Mouse (Mus musculus) heart, embryonic 12.5 days (tissue): Measurements from ENCODE around the gene Fhl2. TPM values are rescaled to one million over a fixed set of nuclear protein-coding genes. Genes with fewer than 3 reads are reported as not detected.
"Not testable (repeated sequence)": the region's sequence is repeated elsewhere in the genome, so short reads cannot be mapped to it uniquely, and the experiment has no call there.

Experiments used
- ATAC-seq: fragments of 200-750 bp; cut with Nextera tagmentation; 2 replicates; pipeline ENCODE4 v1.8.0; 2017; ENCODE audit warnings: moderate TSS enrichment, moderate library complexity; ENCODE audit not compliant: insufficient number of reproducible peaks, low FRiP score
- H3K27ac ChIP-seq: fragments of 300-500 bp; sonication (generic); 2 replicates; pipeline ENCODE4 v1.5.1; 2016; ENCODE audit warnings: mild to moderate bottlenecking, moderate library complexity; ENCODE audit not compliant: poor library complexity, severe bottlenecking
- H3K27me3 ChIP-seq: fragments of 300-500 bp; sonication (generic); replicated peaks from 2 replicates; pipeline ENCODE4 v1.6.1; 2016; ENCODE audit warnings: mild to moderate bottlenecking, moderate library complexity
- H3K36me3 ChIP-seq: fragments of 300-500 bp; sonication (generic); 2 replicates; pipeline ENCODE4 v1.6.1; 2016; ENCODE audit warnings: mild to moderate bottlenecking, moderate library complexity
- H3K4me1 ChIP-seq: fragments of 300-500 bp; sonication (generic); replicated peaks from 2 replicates; pipeline ENCODE4 v1.6.1; 2016; ENCODE audit warnings: mild to moderate bottlenecking
- H3K4me2 ChIP-seq: fragments of 300-500 bp; sonication (generic); 2 replicates; pipeline ENCODE4 v1.6.1; 2016; ENCODE audit warnings: mild to moderate bottlenecking, moderate library complexity
- H3K4me3 ChIP-seq: fragments of 300-500 bp; sonication (generic); 2 replicates; pipeline ENCODE4 v1.5.1; 2016; ENCODE audit warnings: mild to moderate bottlenecking
- H3K9ac ChIP-seq: fragments of 300-500 bp; sonication (generic); 2 replicates; pipeline ENCODE4 v1.6.1; 2016; ENCODE audit warnings: mild to moderate bottlenecking, moderate library complexity
- H3K9me3 ChIP-seq: fragments of 300-500 bp; sonication (generic); replicated peaks from 2 replicates; pipeline ENCODE4 v1.6.1; 2016; ENCODE audit warnings: mild to moderate bottlenecking, moderate library complexity
- WGBS: fragments of 180-500 bp; shearing (Covaris S2); methylation state at CpG from one replicate; pipeline ENCODE4 v1.1.7; 2016; 5-methylcytosine and 5-hydroxymethylcytosine counted together
- polyA plus RNA-seq: library from polyadenylated mRNA; unstranded; fragments of >200 nt; fragmentation: Nextera tagmentation; extraction: Ambion mirVana; gene quantifications from 2 replicates; pipeline ENCODE4 v1.2.1, GENCODE M21; 2016

The Fhl2 gene
- polyA plus RNA-seq, 1 experiment from 2014 or later: 205 TPM

- Histone ChIP-seq H3K9ac (no peak overlapping the region), H3K27me3 (no peaks in the 10 kb centered on the region), H3K36me3 (no peaks in the 10 kb centered on the region), H3K9me3 (no peaks in the 10 kb centered on the region), H3K4me3 (no peak overlapping the region), H3K4me1 (peaks cover 25% of the 10 kb centered on the region), H3K4me2 (0 out of 2 replicates have a peak overlapping the region, but pooled peaks have one; percentile 0), H3K27ac (no peak overlapping the region)
- WGBS: 80% methylated on average over 10 of the region's 10 CpGs
- no peak for ATAC-seq
Observed at GRCm38 (mm10) chr1:43192471-43192870, 4.3 kb downstream of the Fhl2 start.

GRCm38 (mm10) chr1:43191078-43191477 is 5.7 kb downstream of the Fhl2 start:
- H3K27me3 ChIP-seq: no peaks in the 10 kb centered on the region
- 78% methylated on average over 8 of the region's 8 CpGs for WGBS
- H3K27ac ChIP-seq: peak overlapping the region; percentile 23; the same call in 1 of the 2 replicates
- H3K9me3 ChIP-seq: no peaks in the 10 kb centered on the region
- ATAC-seq: no peak
- no peak overlapping the region for H3K9ac ChIP-seq
- H3K36me3 ChIP-seq: no peaks in the 10 kb centered on the region
- H3K4me3 ChIP-seq: no peak overlapping the region
- H3K4me1 ChIP-seq: peaks cover 19% of the 10 kb centered on the region
- peak overlapping the region; percentile 4; the same call in 1 of the 2 replicates for H3K4me2 ChIP-seq

- H3K9me3 ChIP-seq, H3K4me3 ChIP-seq, H3K27ac ChIP-seq, H3K27me3 ChIP-seq, H3K9ac ChIP-seq, ATAC-seq, H3K4me2 ChIP-seq, H3K36me3 ChIP-seq: not testable (repeated sequence)
- WGBS: 92% methylated on average over 12 of the region's 16 CpGs
- peaks cover 26% of the 10 kb centered on the region for H3K4me1 ChIP-seq
Observed at GRCm38 (mm10) chr1:43188893-43189292, 7.9 kb downstream of the Fhl2 start.

- H3K9me3 ChIP-seq: no peaks in the 10 kb centered on the region
- no peak for ATAC-seq
- no peaks in the 10 kb centered on the region for H3K36me3 ChIP-seq
- no peak overlapping the region for H3K9ac ChIP-seq
- peaks cover 26% of the 10 kb centered on the region for H3K4me1 ChIP-seq
- 29% methylated on average over 7 of the region's 7 CpGs for WGBS
- no peak overlapping the region for H3K4me3 ChIP-seq
- H3K27ac ChIP-seq: no peak overlapping the region
- H3K4me2 ChIP-seq: no peak overlapping the region
- no peaks in the 10 kb centered on the region for H3K27me3 ChIP-seq
Observed at GRCm38 (mm10) chr1:43186334-43186733, 10.4 kb downstream of the Fhl2 start.

GRCm38 (mm10) chr1:43180912-43181311 is 15.9 kb downstream of the Fhl2 start:
- WGBS: 76% methylated on average over 6 of the region's 6 CpGs
- Histone ChIP-seq H3K27me3 (no peaks in the 10 kb centered on the region), H3K4me1 (0 out of 2 replicates have a peak, but pooled peaks cover 13% of the 10 kb centered on the region), H3K27ac (no peak overlapping the region), H3K4me3 (no peak overlapping the region), H3K9me3 (no peaks in the 10 kb centered on the region), H3K9ac (no peak overlapping the region), H3K36me3 (no peaks in the 10 kb centered on the region), H3K4me2 (no peak overlapping the region)
- ATAC-seq: no peak

- no peak overlapping the region for H3K9ac ChIP-seq
- H3K4me2 ChIP-seq: no peak overlapping the region
- no peak overlapping the region for H3K27ac ChIP-seq
- H3K4me1 ChIP-seq: peaks cover 13% of the 10 kb centered on the region
- no peaks in the 10 kb centered on the region for H3K27me3 ChIP-seq
- no peaks in the 10 kb centered on the region for H3K9me3 ChIP-seq
- ATAC-seq: no peak
- no peak overlapping the region for H3K4me3 ChIP-seq
- no peaks in the 10 kb centered on the region for H3K36me3 ChIP-seq
- WGBS: 90% methylated on average over 1 of the region's 1 CpGs
Observed at GRCm38 (mm10) chr1:43178780-43179179, 18.0 kb downstream of the Fhl2 start.

GRCm38 (mm10) chr1:43178378-43178777 is 18.4 kb downstream of the Fhl2 start:
- Histone ChIP-seq H3K27me3 (no peaks in the 10 kb centered on the region), H3K36me3 (no peaks in the 10 kb centered on the region), H3K27ac (no peak overlapping the region), H3K4me1 (peaks cover 17% of the 10 kb centered on the region), H3K9ac (no peak overlapping the region), H3K4me3 (no peak overlapping the region), H3K9me3 (no peaks in the 10 kb centered on the region), H3K4me2 (no peak overlapping the region)
- ATAC-seq: no peak
- WGBS: 68% methylated on average over 6 of the region's 6 CpGs

- Histone ChIP-seq H3K9ac (no peak overlapping the region), H3K4me3 (no peak overlapping the region), H3K4me2 (no peak overlapping the region), H3K36me3 (no peaks in the 10 kb centered on the region), H3K9me3 (no peaks in the 10 kb centered on the region), H3K27ac (peak overlapping the region; percentile 50), H3K27me3 (no peaks in the 10 kb centered on the region), H3K4me1 (peaks cover 50% of the 10 kb centered on the region)
- 0 out of 2 replicates have a peak, but pooled peaks have one; percentile 50 for ATAC-seq
- 56% methylated on average over 7 of the region's 7 CpGs for WGBS
Observed at GRCm38 (mm10) chr1:43173283-43174226, 23.2 kb downstream of the Fhl2 start.

GRCm38 (mm10) chr1:43171816-43172215 is 25.0 kb downstream of the Fhl2 start:
- Histone ChIP-seq H3K4me3 (no peak overlapping the region), H3K4me2 (no peak overlapping the region; the same call in 1 of the 2 replicates), H3K9ac (no peak overlapping the region), H3K9me3 (no peaks in the 10 kb centered on the region), H3K27me3 (no peaks in the 10 kb centered on the region), H3K4me1 (peaks cover 60% of the 10 kb centered on the region), H3K36me3 (no peaks in the 10 kb centered on the region), H3K27ac (0 out of 2 replicates have a peak overlapping the region, but pooled peaks have one; percentile 6)
- WGBS: 71% methylated on average over 6 of the region's 6 CpGs
- no peak for ATAC-seq

- Histone ChIP-seq H3K4me2 (no peak overlapping the region), H3K9ac (no peak overlapping the region), H3K9me3 (no peaks in the 10 kb centered on the region), H3K36me3 (no peaks in the 10 kb centered on the region), H3K27ac (peak overlapping the region; percentile 74), H3K4me3 (no peak overlapping the region), H3K27me3 (no peaks in the 10 kb centered on the region), H3K4me1 (peaks cover 60% of the 10 kb centered on the region)
- WGBS: 14% methylated on average over 3 of the region's 3 CpGs
- ATAC-seq: no peak
Observed at GRCm38 (mm10) chr1:43171093-43171492, 25.7 kb downstream of the Fhl2 start.

GRCm38 (mm10) chr1:43169661-43170060 is 27.1 kb downstream of the Fhl2 start:
- H3K27ac ChIP-seq: no peak overlapping the region
- H3K4me1 ChIP-seq: peaks cover 60% of the 10 kb centered on the region
- peaks cover 4% of the 10 kb centered on the region; the same call in 1 of the 2 replicates for H3K36me3 ChIP-seq
- ATAC-seq: no peak
- no peak overlapping the region for H3K9ac ChIP-seq
- H3K4me3 ChIP-seq: no peak overlapping the region
- WGBS: 83% methylated on average over 1 of the region's 1 CpGs
- no peaks in the 10 kb centered on the region for H3K27me3 ChIP-seq
- no peak overlapping the region for H3K4me2 ChIP-seq
- 0 out of 2 replicates have a peak, but pooled peaks cover 4% of the 10 kb centered on the region for H3K9me3 ChIP-seq
